Mouse (Mus musculus) regulatory T cell (primary cell): ENCODE measurements around the gene Mbd6.
"Not testable (repeated sequence)": the region's sequence is repeated elsewhere in the genome, so short reads cannot be mapped to it uniquely, and the experiment has no call there.

ENCODE experiments used
- in situ Hi-C: fragments of 300-600 bp; cut with MboI, MseI; formaldehyde crosslinking; loops from one replicate; pipeline ENCODE4 v1.15.1; 2025; ENCODE audit warnings: high pct_unique_total_duplicates

Gene Mbd6

GRCm38 (mm10) chr10:127313516-127313915, 24.7 kb upstream of the Mbd6 start:
- in situ Hi-C loops, result loop anchor here (10.0 kb wide), 2 partner anchors 129 to 1231 kb away; partner anchors contain the start of genes Rpl41, Slc26a10 and Zc3h10

GRCm38 (mm10) chr10:127312858-127313257, 24.0 kb upstream of the Mbd6 start:
- in situ Hi-C loops, result loop anchor here (10.0 kb wide), 2 partner anchors 128 to 1232 kb away; partner anchors contain the start of genes Rpl41, Slc26a10 and Zc3h10

- in situ Hi-C loops, result loop anchor here (10.0 kb wide), 2 partner anchors 128 to 1232 kb away; partner anchors contain the start of genes Rpl41, Slc26a10 and Zc3h10
These were observed 23.5 kb upstream of the Mbd6 start for GRCm38 (mm10) chr10:127312356-127312676.

GRCm38 (mm10) chr10:127311476-127312355, 22.9 kb upstream of the Mbd6 start, which contains the start of gene Mars:
Mars (minus strand) TSS chr10:127311786.
- in situ Hi-C loops, result loop anchor here (10.0 kb wide), 2 partner anchors 127 to 1233 kb away; partner anchors contain the start of genes Rpl41, Slc26a10 and Zc3h10

DNA sequence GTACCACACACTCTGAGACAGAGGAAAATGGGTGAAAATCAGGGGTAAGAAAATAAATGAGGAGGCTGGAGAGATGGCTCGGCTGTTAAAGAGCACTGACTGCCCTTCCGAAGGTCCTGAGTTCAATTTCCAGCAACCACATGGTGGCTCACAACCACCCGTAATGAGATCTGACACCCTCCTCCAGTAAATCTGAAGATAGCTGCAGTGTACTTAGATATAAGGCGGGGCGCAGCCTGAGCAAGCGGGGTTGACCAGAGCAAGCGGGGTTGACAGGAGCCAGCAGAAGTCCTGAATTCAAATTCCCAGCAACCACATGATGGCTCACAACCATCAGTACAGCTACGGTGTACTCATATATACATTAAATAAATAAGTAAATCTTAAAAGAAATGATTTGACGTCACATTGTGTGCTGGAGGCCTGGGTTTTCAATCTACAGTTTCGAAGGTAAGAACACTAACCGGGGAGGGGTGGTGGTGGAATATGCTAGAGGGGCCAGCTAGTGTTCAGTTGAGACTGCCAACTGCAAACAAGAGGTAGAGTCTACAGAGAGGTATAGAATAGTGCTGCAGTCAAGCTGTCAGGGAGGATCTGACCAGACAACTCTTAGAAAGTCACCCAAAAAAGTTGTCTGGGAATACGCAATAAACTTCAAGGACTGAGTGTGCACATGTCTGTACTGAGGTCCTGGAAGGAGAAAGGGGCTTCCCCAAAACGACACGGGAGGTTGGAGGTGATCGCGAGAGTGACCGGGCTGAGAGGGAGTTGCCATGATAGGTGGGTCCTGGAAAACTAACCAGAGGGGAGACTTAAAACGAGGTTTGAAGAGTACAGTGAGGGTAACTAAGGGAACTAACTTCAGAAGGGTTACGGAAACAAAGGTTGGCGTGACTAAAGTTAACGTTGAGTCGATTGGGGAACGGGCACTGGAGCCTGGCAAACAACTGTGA, 22.0 kb upstream of the Mbd6 start:
- in situ Hi-C loops, result loop anchor here (10.0 kb wide), 2 partner anchors 126 to 1234 kb away; partner anchors contain the start of genes Rpl41, Slc26a10 and Zc3h10

DNA sequence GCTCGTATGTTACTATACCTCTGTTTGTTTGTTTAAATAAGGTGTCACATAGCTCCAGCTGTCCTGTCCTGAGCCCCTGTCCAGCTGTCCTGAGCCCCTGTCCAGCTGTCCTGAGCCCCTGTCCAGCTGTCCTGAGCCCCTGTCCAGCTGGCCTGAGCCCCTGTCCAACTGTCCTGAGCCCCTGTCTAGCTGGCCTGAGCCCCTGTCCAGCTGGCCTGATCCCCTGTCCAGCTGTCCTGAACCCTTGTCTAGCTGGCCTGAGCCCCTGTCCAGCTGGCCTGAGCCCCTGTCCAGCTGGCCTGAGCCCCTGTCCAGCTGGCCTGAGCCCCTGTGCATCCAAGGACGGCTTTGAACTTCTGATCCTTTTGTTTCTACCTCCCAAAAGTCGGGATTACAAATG, 20.3 kb upstream of the Mbd6 start:
- in situ Hi-C loops, result not testable (repeated sequence)

DNA sequence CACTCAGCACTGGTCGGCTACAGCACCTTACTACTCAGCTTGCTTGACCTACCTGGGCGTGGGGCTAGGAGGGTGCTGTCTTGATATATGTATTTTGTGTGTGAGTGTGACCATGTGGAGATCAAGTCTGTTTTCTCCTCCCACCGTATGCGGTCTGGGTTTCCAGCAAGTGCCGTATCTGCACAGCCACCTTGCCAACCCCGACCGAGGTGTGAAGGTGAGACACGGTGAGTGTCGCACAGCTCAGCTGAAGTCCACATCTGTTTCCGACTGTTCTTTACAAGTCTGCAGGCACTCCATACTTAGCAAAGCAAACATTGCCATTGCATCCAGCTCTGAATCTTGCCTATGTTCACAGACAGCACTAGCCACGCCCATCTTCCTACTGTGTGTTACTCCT, 14.3 kb upstream of the Mbd6 start:
- in situ Hi-C loops, result no loop called here

- in situ Hi-C loops, result no loop called here
These were observed 11.5 kb upstream of the Mbd6 start for GRCm38 (mm10) chr10:127300361-127300760.

- in situ Hi-C loops, result no loop called here
These were observed 8.4 kb upstream of the Mbd6 start for GRCm38 (mm10) chr10:127297015-127297871.

DNA sequence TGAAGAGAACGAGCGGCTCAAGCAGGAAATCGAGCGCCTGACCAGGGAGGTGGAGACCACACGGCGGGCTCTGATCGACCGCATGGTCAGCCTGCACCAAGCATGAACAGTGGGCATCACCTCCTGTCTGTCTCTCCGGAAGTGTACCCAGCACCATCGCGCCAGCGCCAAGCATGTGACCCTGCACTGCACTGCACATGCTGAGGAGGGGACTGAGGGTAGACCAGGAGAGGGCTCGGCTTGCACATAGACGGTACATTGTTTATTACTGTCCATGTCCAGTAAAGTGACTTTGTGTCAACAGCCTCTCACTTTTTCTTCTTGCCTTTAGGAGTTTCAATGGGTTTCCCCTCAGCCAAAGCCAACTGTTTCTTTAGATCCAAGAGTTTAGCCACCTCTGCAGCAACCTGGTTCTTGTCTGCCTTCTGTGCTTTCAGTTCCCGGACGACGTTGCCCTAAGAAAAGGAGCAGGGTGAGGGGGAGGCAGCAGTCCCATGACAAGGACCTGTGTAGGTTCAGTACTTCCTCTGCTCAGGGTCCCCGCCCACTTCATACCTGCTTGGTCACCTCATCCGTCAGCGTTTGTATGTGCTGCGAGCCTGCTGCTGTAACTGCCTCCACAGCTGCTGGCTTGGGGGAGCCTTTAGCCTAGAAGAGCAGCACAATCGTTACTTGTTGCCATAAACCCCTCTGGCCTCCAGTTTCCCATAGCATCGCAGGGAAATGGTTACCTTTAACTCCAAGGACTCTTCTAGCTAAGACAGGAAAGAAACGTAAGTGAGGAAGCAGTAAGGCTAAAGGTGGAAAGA, 7.4 kb upstream of the Mbd6 start:
- in situ Hi-C loops, result no loop called here

DNA sequence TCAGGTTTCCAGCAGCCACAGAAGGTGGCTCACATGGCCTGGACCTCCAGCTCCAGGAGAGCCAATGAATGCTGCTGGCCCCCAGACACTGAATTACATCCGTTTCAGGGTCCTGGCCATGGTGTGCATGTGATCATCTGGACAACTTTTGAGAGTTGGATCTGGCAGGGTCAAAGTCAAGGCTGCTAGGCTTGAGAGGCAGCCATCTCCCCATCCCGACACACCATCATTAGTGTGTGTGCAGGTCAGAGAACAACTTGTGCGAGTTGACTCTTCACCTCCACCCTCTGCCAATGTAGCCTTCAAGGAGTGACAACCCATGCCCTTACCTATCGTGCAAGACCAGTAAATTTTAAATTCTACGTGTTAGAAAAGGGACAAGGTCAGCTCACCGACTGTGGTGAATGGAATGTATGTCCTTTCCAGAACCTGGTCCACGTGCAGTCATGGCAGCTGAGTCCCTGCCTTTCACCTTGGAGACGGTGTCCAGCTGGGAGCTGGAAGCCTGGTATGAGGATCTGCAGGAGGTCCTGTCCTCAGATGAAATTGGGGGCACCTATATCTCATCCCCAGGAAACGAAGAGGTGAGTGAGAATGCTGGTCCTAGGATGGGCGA, 6.2 kb upstream of the Mbd6 start:
- in situ Hi-C loops, result no loop called here

- in situ Hi-C loops, result no loop called here
These were observed 4.8 kb upstream of the Mbd6 start for GRCm38 (mm10) chr10:127293590-127294113.

DNA sequence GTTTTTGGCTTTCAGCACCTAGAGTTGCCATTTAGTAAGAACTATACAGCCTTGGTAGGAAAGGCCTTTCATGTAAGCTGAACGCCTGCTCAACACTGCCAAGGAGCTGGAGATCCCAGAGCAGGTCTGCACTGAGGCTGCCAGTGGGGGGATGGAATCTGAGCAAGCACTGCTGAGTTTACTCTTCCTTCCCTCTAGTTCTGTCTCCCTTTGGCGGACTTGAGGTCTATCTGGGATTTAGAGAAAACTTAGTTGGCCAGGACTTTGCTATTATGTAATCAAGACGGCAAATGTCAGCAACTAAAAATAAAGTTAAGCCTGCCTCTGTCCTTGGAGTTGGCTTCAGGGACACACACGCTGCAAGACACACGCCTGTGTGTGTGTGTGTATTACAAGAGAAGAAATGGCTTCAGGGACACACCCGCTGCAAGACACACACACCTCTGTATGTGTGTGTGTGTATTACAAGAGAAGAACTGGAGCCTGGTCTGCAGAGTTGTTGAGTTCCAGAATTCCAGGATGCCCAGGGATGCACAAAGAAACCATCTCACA, 4.2 kb upstream of the Mbd6 start:
- in situ Hi-C loops, result no loop called here

DNA sequence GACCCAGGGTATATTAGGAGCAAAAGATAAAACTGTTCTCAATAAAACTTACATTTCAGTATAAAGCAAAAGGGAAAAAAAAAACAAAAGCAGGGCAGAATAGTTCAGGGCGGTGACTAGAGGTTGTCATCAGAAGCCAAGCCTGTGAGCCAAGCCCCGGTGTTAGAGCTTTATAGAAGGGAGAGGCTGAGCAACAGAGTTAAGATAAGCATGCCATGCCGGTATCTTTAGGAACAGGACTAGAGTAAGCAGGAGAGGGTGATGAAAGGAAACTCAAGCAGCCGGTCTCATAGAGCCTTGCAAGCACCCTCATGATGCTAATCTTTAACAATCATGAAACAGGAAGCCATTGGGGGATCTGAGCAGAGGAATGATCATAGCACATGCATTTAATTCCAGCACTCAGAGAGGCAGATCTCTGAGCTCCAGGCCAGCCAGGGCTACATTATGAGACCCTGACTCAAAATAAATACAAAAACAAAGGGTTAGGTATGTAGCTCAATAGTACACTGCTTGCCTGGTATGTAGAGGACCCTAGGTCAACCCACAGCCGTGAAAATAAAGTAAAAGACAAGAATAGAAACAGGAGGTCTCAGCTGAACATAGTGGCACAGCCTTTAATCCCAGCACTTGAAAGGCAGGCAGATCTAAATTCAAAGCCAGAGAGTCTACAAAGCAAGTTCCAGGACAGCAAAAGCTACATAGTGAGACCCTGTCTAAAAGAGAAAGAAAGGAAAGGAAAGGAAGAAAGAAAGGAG, 3.2 kb upstream of the Mbd6 start:
- in situ Hi-C loops, result no loop called here

GRCm38 (mm10) chr10:127290930-127291880, 2.4 kb upstream of the Mbd6 start:
- in situ Hi-C loops, result no loop called here

GRCm38 (mm10) chr10:127290307-127290929, 1.6 kb upstream of the Mbd6 start:
- in situ Hi-C loops, result no loop called here
